Mouse (Mus musculus): ENCODE measurements around the gene Dok5.

GRCm38 (mm10) chr2:170863201-170863600 lies 131.6 kb downstream of the Dok5 start:
- TF ChIP-seq CTCF (IDR thresholded peaks at IDR 0.05; ENCODE audit: low read depth): no peak
- TF ChIP-seq EP300 (optimal IDR thresholded peaks at IDR 0.05): no peak
